Mouse (Mus musculus) liver, postnatal 0 days (tissue): Measurements from ENCODE around the gene Gm42517.

Experiments used
- CTCF ChIP-seq: sonication (generic); IDR thresholded peaks from 2 replicates; pipeline ENCODE4 v1.5.1; 2016; ENCODE audit warnings: antibody characterized with exemption, low read depth
- EP300 ChIP-seq: IDR thresholded peaks from 2 replicates; pipeline ENCODE4 v1.6.1; 2016; ENCODE audit warnings: antibody characterized with exemption, low read depth, mild to moderate bottlenecking

GRCm38 (mm10) chr5:108368851-108369621 is 1.3 kb upstream of the Gm42517 start:
- TF ChIP-seq CTCF (no peak), EP300 (no peak)
